Mouse (Mus musculus) adrenal gland, postnatal 10 days (tissue): ENCODE results near the gene Rps18. TPM values are rescaled to one million over a fixed set of nuclear protein-coding genes. Genes with fewer than 3 reads are reported as not detected.

Source experiments
- DNase-seq: peaks from one replicate; pipeline ENCODE4 v3.0.0; 2021; ENCODE audit warnings: mixed read lengths
- total RNA-seq, 2 experiments: library from RNA; stranded (reverse); gene quantifications; 2 replicates each; pipeline ENCODE4 v1.2.3; 2021

Gene Rps18
- total RNA-seq, 2 experiments from 2014 or later = 943 to 952 TPM

GRCm38 (mm10) chr17:33921361-33921760 lies 34.4 kb downstream of the Rps18 start:
- no peak for DNase-seq

- peak; percentile 91 for DNase-seq
Measured at GRCm38 (mm10) chr17:33920282-33921097, 35.3 kb downstream of the Rps18 start.

- DNase-seq = peak; percentile 91
Measured at GRCm38 (mm10) chr17:33919351-33920281, 36.2 kb downstream of the Rps18 start.

- no peak for DNase-seq
Measured at GRCm38 (mm10) chr17:33918293-33919203, 37.3 kb downstream of the Rps18 start.

- no peak for DNase-seq
Measured at GRCm38 (mm10) chr17:33917656-33918292, 38.0 kb downstream of the Rps18 start.

- DNase-seq = no peak
Measured at GRCm38 (mm10) chr17:33916847-33917655, 38.8 kb downstream of the Rps18 start.

GRCm38 (mm10) chr17:33916294-33916693 lies 39.5 kb downstream of the Rps18 start:
- no peak for DNase-seq

- DNase-seq = peak; percentile 96
Measured at GRCm38 (mm10) chr17:33915671-33916250, 40.0 kb downstream of the Rps18 start, which contains the start of the genes Tapbp and Zbtb22. TSS of gene Tapbp (plus strand) at chr17:33915899. TSS of gene Zbtb22 (plus strand) at chr17:33915904.

- DNase-seq = no peak
Measured at GRCm38 (mm10) chr17:33914969-33915391, 40.8 kb downstream of the Rps18 start.

GRCm38 (mm10) chr17:33913905-33914304 lies 41.9 kb downstream of the Rps18 start:
- no peak for DNase-seq

GRCm38 (mm10) chr17:33913264-33913663 lies 42.5 kb downstream of the Rps18 start:
- DNase-seq = no peak

- no peak for DNase-seq
Measured at GRCm38 (mm10) chr17:33911813-33912414, 43.9 kb downstream of the Rps18 start.

- no peak for DNase-seq
Measured at GRCm38 (mm10) chr17:33911052-33911812, 44.6 kb downstream of the Rps18 start.

GRCm38 (mm10) chr17:33910346-33911051 lies 45.3 kb downstream of the Rps18 start:
- no peak for DNase-seq

- peak; percentile 75 for DNase-seq
Measured at GRCm38 (mm10) chr17:33909869-33910250, 45.9 kb downstream of the Rps18 start.

GRCm38 (mm10) chr17:33909077-33909868 lies 46.5 kb downstream of the Rps18 start, which contains the start of gene Daxx:
TSS of gene Daxx (plus strand) at chr17:33909414.
- DNase-seq = peak; percentile 100
